Mouse (Mus musculus): ENCODE measurements at regions not wholly inside any gene's neighbourhood (a gene's known extent, or its start where the extent isn't known, plus 50 kb on each side); places are given as distances from the start of the nearest gene placed in this dataset.

- TF ChIP-seq CTCF (IDR thresholded peaks at IDR 0.05; ENCODE audit: insufficient read depth, low read length) = no peak
- no peak for TF ChIP-seq POLR2A (IDR thresholded peaks at IDR 0.05; ENCODE audit: borderline replicate concordance, extremely low read depth, low read depth, low read length)
Observed at GRCm38 (mm10) chr13:51272786-51273185, 102.0 kb downstream of the Nxnl2 start.
